Mouse (Mus musculus): ENCODE data around the gene Hist1h1a.
"Not testable (repeated sequence)": the region's sequence is repeated elsewhere in the genome, so short reads cannot be mapped to it uniquely, and the experiment has no call there.

The Hist1h1a gene

DNA sequence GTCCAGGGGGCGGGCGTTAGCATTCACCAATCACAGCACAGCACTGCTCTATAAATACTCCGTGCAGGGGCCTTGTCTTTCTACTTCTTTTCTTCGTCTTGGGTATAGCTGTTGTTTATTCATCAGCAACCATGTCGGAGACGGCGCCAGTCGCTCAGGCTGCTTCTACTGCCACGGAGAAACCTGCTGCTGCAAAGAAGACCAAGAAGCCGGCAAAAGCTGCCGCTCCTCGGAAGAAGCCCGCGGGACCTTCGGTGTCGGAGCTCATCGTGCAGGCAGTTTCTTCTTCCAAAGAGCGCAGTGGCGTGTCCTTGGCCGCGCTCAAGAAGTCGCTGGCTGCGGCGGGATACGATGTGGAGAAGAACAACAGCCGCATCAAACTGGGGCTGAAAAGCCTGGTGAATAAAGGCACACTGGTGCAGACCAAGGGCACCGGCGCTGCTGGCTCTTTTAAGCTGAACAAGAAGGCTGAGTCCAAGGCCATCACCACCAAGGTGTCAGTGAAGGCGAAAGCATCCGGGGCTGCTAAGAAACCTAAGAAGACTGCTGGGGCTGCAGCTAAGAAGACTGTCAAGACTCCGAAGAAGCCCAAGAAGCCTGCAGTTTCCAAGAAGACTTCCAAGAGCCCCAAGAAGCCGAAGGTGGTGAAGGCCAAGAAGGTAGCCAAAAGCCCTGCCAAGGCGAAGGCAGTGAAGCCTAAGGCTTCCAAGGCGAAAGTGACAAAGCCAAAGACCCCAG lies at the start of gene Hist1h1a:
Gene Hist1h1a (plus strand): TSS at position 81 of the 738 bp plus-strand sequence.
- peak; percentile 88 to 90 for DNase-seq (ENCODE audit: low spot score in 2 of 2)

DNA sequence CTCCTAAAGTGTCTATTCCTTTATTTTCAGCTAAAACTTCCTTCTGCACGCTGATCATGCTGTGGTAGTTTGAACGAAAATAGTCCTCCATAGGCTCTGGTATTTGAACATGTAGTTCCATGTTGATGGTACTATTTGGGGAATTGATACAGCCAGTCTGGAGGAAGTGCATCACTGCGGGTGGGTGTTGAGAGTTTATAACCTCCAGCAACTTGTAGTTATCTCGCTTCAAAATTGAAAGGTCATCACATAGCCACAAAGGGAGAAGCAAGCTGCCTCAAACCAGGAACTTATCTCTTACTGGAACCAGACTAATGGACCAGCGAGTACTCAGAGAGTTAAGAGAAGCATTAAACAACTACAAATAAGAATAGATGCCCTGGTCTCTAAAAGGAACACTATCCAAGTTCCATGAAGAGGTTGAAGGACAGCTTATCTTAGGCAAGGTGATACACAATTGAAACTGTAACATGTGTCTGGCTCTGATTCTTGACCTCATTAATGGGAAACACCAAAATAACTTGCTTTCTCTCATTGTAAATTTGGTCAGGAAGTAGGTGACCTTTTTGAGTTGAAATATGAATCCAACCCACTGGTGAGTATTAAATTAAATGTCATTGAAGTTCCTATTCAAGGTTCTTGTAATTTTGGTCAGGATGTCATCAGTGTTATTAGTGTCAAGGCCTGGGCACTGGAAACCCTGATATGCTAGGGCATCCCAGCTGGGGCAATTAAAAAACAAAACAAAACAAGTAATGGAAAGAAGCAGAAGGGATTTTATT lies 47.0 kb upstream of the Hist1h1a start:
- DNase-seq (ENCODE audit: low spot score in 2 of 2), result peak in 1 of 2 experiments; percentile 35

DNA sequence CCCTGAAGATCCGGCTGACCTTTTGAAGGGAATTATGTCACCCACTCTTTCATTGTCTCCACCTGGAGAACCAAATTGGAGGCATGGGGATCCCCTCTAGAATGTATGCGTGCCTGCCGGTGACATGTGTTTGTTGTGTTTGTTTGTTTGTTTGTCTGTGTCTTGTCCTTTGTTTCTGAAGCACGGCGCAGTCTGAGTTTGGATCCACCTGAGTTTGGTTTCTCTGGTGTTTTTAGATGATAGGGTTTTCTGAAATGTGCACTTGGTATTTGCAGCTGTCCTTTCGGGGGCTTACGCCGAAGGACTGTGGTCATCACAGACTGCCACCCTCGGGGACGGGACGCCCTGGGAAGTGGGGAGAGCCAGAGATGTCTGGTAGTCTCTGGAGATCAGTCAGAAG lies 46.3 kb upstream of the Hist1h1a start:
- no peak for DNase-seq (ENCODE audit: low spot score in 2 of 2)

DNA sequence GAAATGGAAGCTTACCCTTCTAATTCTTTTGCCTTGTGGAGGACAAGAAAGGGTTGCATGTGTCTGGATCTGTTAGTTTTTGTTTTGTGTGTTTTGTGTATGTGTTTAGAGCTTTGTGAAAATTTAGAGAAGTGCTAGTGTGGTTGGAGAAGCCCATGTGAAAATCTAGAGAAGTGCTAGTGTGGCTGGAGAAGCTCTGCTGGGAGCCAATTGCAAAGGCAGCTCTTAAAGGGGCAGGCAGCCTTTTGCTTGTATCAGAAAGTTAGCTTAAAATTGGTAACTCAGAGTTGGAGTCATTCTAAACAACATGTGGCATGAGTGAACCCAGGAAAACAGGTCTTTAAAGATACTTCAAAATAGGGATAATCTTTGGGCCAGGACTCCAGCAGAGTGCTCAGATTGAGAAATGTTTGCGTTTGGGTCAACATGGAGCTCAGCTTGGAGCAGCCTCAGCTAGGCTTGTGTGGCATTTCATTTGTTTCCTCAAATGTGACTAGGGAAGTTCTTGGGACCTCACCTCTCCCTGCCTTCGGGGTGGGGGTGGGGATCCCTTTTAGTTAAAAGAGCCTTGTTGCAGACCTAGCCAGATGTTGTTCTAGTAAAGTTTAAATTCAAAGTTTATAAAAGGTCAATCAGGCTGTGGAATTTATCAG lies 45.7 kb upstream of the Hist1h1a start:
- DNase-seq (ENCODE audit: low spot score in 2 of 2), result not testable (repeated sequence)

DNA sequence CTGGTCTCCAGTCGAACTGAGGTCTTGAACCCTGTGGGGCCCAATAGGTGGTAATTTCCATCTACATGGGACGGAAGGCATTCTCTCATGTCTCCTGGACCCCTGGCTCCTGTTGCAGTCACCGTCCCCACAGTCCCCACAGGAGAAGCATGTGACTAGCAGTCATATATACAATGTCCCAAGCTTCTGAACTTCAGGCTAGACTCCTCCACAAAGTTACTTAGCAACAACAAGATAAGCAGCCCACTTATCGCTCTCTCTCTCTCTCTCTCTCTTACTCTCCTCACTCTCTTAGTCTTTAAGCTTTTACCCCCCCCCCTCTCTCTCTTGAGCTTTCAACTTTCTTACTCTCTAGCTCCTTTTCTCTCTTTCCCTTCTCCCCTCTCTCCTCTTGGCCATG lies 39.2 kb upstream of the Hist1h1a start:
- DNase-seq (ENCODE audit: low spot score in 2 of 2), result no peak

DNA sequence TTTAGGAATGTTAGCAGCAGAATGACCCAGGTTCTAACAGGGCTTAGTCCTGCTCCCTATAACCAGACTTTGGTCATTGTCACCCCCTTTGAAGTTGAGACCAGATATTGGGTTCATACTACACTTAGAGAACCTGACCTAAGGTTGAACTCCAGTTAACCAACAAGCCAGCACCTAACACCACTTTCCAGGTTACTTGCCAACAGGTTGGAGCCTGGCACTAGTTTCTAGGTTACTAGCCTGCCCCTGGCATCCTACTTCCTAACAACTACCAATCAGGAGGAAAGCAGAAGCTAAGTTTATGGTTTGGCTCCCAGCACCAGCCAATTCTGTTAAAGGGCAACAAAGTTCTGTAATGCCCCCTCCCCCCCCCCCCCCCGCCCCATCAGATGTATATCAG lies 38.3 kb upstream of the Hist1h1a start:
- no peak for DNase-seq (ENCODE audit: low spot score in 2 of 2)

DNA sequence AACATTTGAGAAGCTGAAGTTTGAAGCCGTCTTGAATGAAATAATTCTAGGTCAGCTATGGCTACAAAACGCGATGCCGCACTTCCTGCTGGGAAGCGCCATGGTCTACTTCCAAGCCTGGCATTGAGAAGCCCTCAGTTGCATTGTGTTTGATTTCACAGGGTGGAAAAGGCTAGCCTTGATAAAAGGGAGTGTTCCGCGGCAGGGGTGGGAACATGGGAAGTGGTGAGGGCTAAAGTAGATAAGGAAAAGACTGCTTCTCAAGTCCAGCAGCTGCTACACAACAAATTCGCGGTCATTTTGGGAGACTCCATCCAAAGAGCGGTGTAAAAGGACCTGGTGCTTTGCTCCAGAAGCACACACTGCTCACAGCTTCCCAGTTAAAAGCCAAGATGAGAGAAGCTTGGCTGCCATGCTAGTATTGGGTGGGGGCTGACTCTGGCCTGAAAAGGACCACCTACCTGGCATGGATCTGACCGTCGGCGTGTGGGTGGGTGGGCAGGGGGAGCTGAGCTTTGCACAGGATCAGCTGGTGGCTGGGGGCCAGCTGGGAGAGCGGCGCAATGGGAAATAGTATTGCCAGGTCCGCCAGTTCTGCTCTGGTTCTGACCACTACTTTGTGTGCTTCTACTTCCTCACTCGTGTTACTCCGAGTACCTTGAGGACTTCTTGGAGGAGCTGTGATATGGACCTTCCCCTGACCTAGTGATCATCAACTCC lies 34.8 kb upstream of the Hist1h1a start:
- no peak for DNase-seq (ENCODE audit: low spot score in 2 of 2)

DNA sequence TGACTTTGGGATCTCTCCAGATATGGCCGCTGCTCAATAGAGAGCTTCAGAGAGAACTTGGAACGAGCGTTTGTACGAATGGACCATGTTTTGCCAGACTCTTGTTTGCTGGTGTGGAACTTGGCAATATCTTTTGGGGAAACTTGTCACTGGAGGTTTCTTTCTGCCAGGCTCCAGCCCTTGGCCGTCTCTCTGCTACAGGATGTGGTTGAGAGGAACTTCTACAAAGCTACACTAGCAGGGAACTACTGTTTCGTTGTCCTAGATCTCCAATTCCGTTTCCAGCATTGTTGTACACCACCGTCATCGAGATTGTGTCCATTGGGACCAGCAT lies 34.3 kb upstream of the Hist1h1a start:
- DNase-seq (ENCODE audit: low spot score in 2 of 2), result no peak

DNA sequence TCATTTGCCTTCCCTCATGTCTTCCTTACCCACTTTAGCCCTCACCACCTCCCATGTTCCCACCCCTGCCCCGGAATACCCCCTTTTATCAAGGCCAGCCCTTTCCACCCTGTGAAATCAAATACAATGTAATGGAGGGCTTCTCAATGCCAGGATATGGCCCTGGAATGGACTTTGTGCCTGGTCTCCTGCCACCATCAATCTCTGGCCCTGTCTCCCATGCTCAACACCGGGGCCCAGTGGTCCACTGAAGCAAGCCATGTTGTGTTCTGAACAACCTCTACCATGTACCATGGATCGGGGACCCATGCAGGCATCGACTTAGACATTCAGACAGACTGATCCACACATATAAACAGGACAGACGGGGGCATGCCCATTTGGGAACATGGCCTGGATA lies 33.8 kb upstream of the Hist1h1a start:
- no peak for DNase-seq (ENCODE audit: low spot score in 2 of 2)

DNA sequence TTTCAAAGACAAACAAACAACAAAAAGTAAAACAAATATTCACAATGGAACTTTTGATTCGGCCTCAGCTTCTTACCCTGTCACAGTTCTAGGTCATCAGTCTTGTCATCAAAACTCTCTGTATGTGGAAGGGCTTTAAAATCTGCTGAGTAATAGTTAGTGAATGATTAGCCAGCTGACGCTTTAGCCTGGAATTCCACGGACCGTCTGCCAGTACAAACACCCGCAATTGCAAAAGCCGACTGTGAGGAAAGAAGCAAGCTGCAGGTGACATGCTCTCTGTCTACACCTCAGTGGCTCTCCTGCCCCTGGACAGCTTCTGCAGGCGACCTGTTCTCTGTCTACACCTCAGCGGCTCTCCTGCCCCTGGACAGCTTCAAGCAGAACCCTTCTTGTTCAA lies 33.0 kb upstream of the Hist1h1a start:
- DNase-seq (ENCODE audit: low spot score in 2 of 2), result no peak

DNA sequence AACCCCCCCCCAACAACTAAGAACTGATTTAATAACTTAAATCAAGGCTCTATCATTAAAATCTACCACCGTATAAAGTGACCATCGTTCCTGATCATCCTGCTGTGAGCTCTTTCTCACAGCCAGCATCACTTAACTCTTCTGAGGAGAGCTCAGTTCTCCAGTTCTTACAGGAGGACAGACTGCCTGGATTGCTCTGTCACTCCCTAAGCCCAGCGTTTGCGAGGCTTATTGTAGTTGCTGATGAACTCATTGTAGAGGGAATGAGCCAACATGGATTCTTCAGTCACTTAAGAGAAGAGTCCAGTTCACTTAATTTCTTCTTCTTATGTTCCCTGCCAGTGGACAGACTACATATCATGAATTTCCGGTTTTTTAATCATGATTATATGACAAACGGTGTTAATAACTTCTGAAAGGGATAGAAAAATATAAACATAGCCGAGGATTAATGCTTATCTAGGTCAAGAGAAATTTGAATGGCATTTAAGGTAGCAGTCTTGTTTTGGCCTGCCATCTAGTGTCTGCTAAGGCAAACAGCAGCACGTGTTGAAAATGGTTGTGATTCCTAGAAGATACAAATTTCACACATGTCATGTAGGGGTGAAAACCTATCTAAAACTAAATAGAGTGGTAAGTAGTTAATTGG lies 31.2 kb upstream of the Hist1h1a start:
- DNase-seq (ENCODE audit: low spot score in 2 of 2), result no peak

DNA sequence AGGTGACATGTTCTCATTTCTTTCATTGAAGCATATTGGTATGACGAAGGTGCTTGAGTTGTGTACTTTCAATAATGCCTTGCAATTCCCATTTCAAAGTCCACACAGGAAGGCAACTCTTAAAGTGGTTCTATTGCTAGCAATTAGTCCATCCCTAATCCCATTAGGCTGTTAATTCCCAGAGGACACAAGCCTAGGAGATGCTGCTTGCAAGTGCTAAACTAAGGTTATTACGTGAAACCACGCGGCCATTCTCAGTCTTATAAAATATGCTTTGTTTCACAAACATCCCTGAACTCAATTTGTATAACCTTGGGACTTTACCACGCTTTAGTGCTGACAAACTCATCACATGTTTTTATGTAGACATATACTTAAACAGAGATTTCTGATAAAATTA lies 26.4 kb upstream of the Hist1h1a start:
- DNase-seq (ENCODE audit: low spot score in 2 of 2), result no peak

DNA sequence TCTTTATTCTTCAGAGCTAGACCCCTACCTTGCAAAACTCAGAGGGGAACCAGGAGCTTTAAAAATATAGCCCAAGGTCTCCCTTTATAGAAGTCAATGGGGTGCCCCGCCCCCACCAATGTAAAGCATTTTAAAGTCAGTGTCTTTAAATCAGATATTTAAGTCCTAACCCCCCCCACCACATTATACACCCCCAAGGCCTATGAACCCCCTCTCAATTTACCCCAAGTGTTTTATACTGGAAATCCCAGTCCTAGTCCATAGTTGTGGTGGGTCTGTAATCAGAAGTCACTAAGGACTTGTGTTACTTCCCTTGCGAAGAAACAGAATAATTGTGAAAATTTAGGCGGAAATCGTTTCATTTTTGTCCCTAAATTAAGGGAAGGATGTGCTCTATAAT lies 25.4 kb upstream of the Hist1h1a start:
- no peak for DNase-seq (ENCODE audit: low spot score in 2 of 2)

DNA sequence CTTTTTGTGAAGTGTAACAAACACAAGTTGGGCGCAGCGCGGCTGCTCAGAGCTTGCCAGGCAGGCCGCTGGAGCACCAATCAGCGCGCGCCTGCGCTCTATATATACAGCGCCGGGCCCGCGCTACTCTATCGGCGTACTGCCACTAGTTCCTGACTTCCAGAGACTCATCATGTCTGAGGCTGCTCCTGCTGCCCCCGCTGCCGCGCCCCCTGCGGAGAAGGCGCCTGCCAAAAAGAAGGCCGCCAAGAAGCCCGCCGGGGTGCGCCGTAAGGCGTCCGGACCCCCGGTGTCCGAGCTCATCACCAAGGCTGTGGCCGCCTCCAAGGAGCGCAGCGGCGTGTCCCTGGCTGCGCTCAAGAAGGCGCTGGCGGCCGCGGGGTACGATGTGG lies 24.8 kb upstream of the Hist1h1a start, which contains the start of gene Hist1h1c:
Gene Hist1h1c (plus strand): TSS at position 132 of the 392 bp plus-strand sequence.
- peak; percentile 93 to 95 for DNase-seq (ENCODE audit: low spot score in 2 of 2)

DNA sequence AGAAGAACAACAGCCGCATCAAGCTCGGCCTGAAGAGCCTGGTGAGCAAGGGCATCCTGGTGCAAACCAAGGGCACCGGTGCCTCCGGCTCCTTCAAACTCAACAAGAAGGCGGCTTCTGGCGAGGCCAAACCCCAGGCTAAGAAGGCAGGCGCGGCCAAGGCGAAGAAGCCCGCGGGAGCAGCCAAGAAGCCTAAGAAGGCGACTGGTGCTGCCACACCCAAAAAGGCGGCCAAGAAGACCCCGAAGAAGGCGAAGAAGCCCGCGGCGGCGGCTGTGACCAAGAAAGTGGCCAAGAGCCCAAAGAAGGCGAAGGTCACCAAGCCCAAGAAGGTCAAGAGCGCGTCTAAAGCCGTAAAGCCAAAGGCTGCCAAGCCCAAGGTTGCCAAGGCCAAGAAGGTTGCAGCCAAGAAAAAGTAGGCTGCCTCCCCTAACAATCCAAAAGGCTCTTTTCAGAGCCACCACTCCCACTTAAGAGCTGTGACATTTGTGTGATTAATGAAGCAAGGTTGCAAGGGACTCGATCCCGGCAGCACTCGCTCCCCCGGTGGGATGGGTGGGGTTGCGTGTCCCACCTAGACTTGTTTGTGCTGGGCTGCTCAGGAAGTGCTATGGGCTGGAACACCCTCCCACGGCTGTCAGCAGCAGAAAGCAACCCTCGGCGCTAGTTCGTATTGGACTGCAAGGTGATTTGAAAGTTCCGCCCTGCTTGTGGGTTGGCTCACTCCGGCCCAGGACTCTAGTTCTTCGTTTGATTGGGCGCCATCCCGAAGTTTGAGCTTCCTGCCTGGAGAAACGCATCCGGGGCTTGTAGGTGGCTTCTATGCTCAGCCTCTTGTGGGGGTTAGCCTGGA lies 24.2 kb upstream of the Hist1h1a start:
- DNase-seq (ENCODE audit: low spot score in 2 of 2), result peak; percentile 96

DNA sequence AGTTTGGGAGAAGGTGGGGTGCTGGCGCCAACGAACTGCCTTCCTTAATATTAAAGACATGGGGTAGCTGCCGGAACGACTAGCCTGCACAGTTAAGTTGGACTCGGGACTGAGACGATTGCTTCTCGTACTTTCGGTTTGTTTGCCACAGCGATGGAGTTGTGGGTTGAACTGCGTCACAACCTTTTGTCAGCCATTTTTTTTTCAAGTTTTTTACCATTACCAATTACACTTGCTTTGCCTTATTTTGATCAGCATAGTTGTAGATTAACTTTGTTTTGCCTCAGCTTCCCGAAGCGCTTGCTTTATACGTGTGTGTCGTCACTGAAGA lies 23.6 kb upstream of the Hist1h1a start:
- DNase-seq (ENCODE audit: low spot score in 2 of 2), result no peak

DNA sequence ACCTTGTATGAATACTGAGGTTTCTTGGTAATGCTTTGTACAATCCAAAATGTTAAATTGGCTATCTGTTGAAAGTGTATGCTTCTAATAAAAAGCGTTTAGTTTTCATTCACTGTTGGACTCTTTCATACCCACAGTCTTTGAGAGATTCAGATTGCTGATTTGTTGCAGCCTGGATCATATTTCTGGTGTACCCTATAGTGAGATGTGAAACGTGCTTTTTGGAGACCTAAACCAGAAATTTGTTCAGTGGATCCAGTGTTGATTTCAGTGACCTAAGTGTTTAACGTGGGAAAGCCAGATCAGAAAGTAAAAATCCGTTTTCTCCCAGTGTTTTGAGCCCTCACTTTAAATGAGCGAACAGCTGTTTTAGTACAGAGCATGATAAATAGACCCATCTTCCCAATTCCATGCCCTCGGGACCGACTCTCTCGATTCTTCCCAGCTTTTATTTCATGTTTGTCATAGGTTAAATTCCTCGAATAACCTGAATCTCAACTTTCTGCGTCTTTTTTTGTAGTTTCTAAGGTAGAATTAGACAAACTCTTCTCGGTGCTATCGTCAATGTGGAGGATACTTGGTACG lies 23.1 kb upstream of the Hist1h1a start:
- no peak for DNase-seq (ENCODE audit: low spot score in 2 of 2)

DNA sequence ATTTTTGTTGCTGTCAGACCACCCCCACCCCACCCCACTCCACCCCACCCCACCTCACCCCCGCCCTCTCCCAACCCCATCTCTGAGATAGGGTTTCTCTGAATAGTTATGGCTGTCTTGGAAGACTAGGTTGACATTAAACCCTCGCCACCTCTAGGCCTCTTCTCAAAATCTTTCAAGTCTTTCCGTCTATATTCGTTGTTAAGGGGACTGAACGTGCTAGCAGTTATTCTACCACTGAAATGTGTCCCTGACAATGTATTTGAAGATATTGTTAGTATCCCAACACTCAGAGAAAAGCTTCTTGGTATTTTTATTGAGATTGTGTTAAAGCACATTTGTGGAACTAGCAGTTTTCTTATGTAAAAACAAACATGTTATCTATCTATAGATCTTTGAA lies 22.6 kb upstream of the Hist1h1a start:
- DNase-seq (ENCODE audit: low spot score in 2 of 2), result no peak

DNA sequence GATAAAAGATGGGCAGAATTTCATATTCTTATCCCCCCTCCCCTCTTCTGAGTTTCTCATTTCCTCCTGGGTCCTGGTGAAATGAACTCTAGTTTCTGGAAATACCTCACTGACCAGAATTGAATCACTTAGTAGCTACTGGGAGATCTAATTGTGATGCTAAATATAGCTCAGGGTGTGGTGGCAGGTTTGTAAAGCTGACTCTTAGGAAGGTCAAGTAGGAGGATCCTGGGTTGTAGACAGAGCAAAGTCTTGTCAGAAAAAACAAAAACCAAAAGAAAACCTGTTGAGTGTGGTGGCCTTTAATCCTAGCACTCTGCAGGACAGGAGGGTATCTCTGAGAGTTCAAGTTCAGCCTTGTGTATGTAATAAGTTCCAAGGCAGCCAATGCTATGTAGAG lies 21.5 kb upstream of the Hist1h1a start:
- no peak for DNase-seq (ENCODE audit: low spot score in 2 of 2)

DNA sequence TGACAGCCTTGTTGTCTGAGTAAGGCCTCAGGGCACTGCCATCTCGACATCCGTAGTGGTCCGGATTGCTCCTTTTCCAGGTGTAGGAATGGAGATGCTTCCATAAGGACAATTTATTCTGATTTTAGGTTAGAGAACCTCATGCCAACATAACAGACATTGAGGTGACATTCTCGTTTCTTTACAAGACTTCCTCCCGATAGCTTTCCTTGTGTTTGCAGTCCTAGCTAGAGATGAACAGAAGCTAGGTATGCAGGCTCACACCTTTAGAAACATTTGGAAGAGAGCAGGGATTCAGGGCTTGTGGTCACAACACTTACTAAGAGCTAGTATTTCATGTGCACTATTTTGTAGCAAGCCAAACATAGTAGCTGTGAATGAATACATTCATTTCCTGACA lies 20.3 kb upstream of the Hist1h1a start:
- no peak for DNase-seq (ENCODE audit: low spot score in 2 of 2)
